Mouse (Mus musculus) liver, embryonic 12.5 days (tissue): ENCODE measurements around the gene Ptpra. TPM values are rescaled to one million over a fixed set of nuclear protein-coding genes. Genes with fewer than 3 reads are reported as not detected.
A peak's percentile ranks its signal among the peaks of the same experiment; 100 is the strongest.
"Not testable (repeated sequence)": the region's sequence is repeated elsewhere in the genome, so short reads cannot be mapped to it uniquely, and the experiment has no call there.

Source experiments
- ATAC-seq: fragments of 200-750 bp; cut with Nextera tagmentation; 2 replicates; pipeline ENCODE4 v1.8.0; 2017; ENCODE audit warnings: moderate number of reproducible peaks, mild to moderate bottlenecking, moderate library complexity
- H3K27ac ChIP-seq: fragments of 300-500 bp; sonication (generic); 2 replicates; pipeline ENCODE4 v1.5.1; 2016; ENCODE audit warnings: mild to moderate bottlenecking
- H3K27me3 ChIP-seq: fragments of 300-500 bp; sonication (generic); replicated peaks from 2 replicates; pipeline ENCODE4 v1.6.1; 2016; ENCODE audit warnings: mild to moderate bottlenecking, moderate library complexity
- H3K36me3 ChIP-seq: fragments of 300-500 bp; sonication (generic); 2 replicates; pipeline ENCODE4 v1.6.1; 2016; ENCODE audit warnings: mild to moderate bottlenecking, moderate library complexity
- H3K4me1 ChIP-seq: fragments of 300-500 bp; sonication (generic); 2 replicates; pipeline ENCODE4 v1.6.1; 2016
- H3K4me2 ChIP-seq: fragments of 300-500 bp; sonication (generic); 2 replicates; pipeline ENCODE4 v1.6.1; 2016; ENCODE audit warnings: mild to moderate bottlenecking, moderate library complexity
- H3K4me3 ChIP-seq: fragments of 300-500 bp; sonication (generic); 2 replicates; pipeline ENCODE4 v1.5.1; 2016; ENCODE audit warnings: mild to moderate bottlenecking, moderate library complexity
- H3K9ac ChIP-seq: fragments of 300-500 bp; sonication (generic); 2 replicates; pipeline ENCODE4 v1.6.1; 2016; ENCODE audit warnings: mild to moderate bottlenecking, moderate library complexity
- H3K9me3 ChIP-seq: fragments of 300-500 bp; sonication (generic); replicated peaks from 2 replicates; pipeline ENCODE4 v1.6.1; 2016; ENCODE audit warnings: mild to moderate bottlenecking, moderate library complexity
- WGBS: fragments of 180-500 bp; shearing (Covaris S2); methylation state at CpG from one replicate; pipeline ENCODE4 v1.1.7; 2016; ENCODE audit not compliant: insufficient replicate concordance; 5-methylcytosine and 5-hydroxymethylcytosine counted together
- polyA plus RNA-seq: library from polyadenylated mRNA; unstranded; fragments of >200 nt; fragmentation: Nextera tagmentation; extraction: Ambion mirVana; gene quantifications from 2 replicates; pipeline ENCODE4 v1.2.1, GENCODE M21; 2016

Gene Ptpra
- polyA plus RNA-seq, 1 experiment from 2014 or later: 51.3 TPM

DNA sequence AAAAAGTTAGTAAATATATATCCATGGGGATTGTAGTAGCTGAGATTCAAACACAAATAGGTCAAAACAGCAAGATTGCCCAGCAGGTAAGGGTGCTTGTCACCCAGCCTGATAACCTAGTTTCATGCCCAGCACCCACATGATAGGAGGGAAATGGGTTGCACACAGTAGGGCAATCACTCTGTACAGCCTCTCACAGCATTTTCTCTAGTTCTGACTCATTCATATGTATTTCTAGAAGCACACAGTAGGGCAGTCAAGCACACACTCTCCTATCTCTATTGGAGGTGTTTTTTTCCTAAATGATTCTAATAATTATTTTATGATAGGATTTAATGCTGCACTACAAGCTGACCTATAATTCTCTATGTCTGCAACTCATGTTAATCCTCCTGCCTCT, 119.8 kb downstream of the Ptpra start:
- Histone ChIP-seq H3K4me2 (no peak overlapping the region), H3K4me1 (peaks cover 3% of the 10 kb centered on the region), H3K36me3 (peaks cover 23% of the 10 kb centered on the region), H3K9ac (no peak overlapping the region), H3K27ac (no peak overlapping the region), H3K4me3 (no peak overlapping the region), H3K9me3 (no peaks in the 10 kb centered on the region), H3K27me3 (peaks cover 24% of the 10 kb centered on the region)
- ATAC-seq: no peak

DNA sequence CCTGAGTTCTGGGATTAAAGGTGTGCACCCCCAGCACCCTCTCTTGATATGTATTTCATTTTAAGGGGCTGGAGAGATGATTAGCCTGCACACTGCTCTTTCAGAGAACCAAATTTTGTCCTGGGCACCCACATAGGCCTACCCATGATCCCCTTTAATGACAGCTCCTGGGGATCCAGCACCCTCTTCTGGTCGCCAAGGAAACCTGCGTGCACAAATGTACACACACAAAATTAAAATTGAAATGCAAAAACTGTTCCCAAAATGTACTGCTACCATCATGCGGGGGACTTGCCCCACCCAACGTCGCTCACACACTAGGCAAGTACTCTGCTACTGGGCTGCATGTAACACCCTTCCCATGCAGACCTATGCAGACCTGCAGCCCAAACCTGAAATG, 124.9 kb downstream of the Ptpra start:
- 68% methylated on average over 5 of the region's 5 CpGs for WGBS
- peaks cover 75% of the 10 kb centered on the region for H3K27me3 ChIP-seq
- H3K4me2 ChIP-seq: no peak overlapping the region
- peaks cover 16% of the 10 kb centered on the region for H3K4me1 ChIP-seq
- no peaks in the 10 kb centered on the region for H3K36me3 ChIP-seq
- H3K9me3 ChIP-seq: no peaks in the 10 kb centered on the region
- H3K9ac ChIP-seq: no peak overlapping the region
- no peak overlapping the region for H3K27ac ChIP-seq
- no peak overlapping the region for H3K4me3 ChIP-seq
- no peak for ATAC-seq

DNA sequence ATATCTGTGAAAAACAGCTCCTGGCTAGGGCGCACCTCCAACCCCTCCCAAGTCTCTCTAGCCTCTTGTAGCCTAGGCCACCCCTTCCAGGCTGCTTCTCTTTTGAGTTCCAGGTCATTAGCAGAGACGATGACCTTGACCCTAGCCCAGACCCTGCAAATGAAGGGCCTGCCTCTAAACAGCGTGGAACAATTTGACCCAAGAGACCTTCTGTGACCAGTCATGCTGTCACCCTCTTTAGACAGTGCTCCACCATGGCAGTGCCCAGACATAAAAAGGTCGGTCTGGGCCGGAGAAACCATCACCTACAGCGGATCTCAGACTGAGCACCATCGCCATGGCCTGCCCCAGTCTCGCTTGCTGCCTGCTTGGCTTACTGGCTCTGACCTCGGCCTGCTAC, 125.8 kb downstream of the Ptpra start, which contains the start of gene Oxt:
TSS of gene Oxt (plus strand) at position 301 of the 400 bp plus-strand sequence.
- Histone ChIP-seq H3K4me1 (peaks cover 21% of the 10 kb centered on the region), H3K27ac (no peak within 1 kb of the TSS), H3K9me3 (no peaks in the 10 kb centered on the region), H3K36me3 (no peaks in the 10 kb centered on the region), H3K4me3 (peak within 1 kb of the TSS; percentile 24), H3K9ac (no peak within 1 kb of the TSS), H3K27me3 (peaks cover 84% of the 10 kb centered on the region), H3K4me2 (peak within 1 kb of the TSS; percentile 40)
- ATAC-seq: no peak
- 56% methylated on average over 9 of the region's 9 CpGs for WGBS

DNA sequence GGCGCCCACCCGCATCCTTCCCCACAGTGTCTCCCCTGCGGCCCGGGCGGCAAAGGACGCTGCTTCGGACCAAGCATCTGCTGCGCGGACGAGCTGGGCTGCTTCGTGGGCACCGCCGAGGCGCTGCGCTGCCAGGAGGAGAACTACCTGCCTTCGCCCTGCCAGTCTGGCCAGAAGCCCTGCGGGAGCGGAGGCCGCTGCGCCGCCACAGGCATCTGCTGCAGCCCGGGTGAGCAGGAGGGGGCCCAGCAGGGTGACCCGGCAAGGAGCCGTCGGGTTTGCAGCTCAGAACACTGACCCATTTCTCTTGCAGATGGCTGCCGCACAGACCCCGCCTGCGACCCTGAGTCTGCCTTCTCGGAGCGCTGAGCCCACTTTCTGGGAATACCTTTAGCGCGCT, 126.5 kb downstream of the Ptpra start:
- Histone ChIP-seq H3K4me1 (peaks cover 25% of the 10 kb centered on the region), H3K4me2 (peak overlapping the region; percentile 40), H3K27me3 (peaks cover 91% of the 10 kb centered on the region), H3K4me3 (peak overlapping the region; percentile 24)
- WGBS: 8% methylated on average over 32 of the region's 32 CpGs
- not testable (repeated sequence) for ATAC-seq, H3K9ac ChIP-seq, H3K9me3 ChIP-seq, H3K36me3 ChIP-seq, H3K27ac ChIP-seq

DNA sequence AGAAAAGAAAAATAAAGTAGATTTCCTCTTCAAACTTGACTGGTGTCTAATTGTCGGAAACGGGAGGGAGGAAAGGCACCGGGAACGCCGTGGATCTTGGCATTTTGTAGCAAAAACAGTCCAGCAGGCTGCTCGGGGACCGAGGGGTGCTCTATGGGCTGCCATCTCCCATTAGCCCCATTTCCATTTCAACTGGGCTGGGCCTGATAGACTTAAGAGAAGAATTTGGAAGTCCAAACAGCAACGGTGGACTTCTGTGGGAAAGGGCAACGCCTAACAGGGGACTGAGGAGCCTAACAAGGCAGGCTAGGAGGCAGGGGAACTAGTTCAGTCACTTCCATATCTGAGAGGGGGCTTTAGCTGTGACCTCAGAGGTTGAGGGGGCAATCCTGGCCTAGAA, 126.9 kb downstream of the Ptpra start:
- Histone ChIP-seq H3K4me2 (peak overlapping the region; percentile 39; the same call in 1 of the 2 replicates), H3K4me1 (peaks cover 25% of the 10 kb centered on the region), H3K27ac (no peak overlapping the region), H3K9ac (no peak overlapping the region), H3K9me3 (no peaks in the 10 kb centered on the region), H3K36me3 (no peaks in the 10 kb centered on the region), H3K4me3 (no peak overlapping the region), H3K27me3 (peaks cover 95% of the 10 kb centered on the region)
- no peak for ATAC-seq
- 13% methylated on average over 9 of the region's 9 CpGs for WGBS

DNA sequence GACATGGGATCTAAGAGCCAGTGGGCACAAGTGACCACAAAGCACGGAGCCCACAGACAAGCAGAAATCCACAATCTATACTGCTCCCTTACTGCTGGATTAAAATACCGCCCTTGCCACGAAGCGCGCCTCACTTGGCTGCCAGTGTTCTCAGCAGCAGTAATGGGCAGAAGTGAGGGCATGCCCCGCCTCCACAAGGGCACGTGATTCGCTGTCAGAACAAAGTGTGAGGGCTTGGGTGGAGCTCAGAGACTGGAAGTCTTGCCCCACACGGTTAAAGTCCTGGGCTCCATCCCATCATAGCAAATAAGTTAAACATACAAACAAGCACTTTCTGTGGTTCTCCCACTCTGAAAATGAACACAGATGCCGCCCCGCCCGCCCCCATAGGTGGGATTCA, 127.6 kb downstream of the Ptpra start:
- peak; percentile 52 for ATAC-seq
- Histone ChIP-seq H3K4me2 (peak overlapping the region; percentile 39), H3K9me3 (no peaks in the 10 kb centered on the region), H3K4me3 (peak overlapping the region; percentile 16), H3K36me3 (no peaks in the 10 kb centered on the region), H3K4me1 (peaks cover 25% of the 10 kb centered on the region), H3K9ac (no peak overlapping the region), H3K27me3 (peaks cover 98% of the 10 kb centered on the region), H3K27ac (no peak overlapping the region)
- 4% methylated on average over 12 of the region's 12 CpGs for WGBS

DNA sequence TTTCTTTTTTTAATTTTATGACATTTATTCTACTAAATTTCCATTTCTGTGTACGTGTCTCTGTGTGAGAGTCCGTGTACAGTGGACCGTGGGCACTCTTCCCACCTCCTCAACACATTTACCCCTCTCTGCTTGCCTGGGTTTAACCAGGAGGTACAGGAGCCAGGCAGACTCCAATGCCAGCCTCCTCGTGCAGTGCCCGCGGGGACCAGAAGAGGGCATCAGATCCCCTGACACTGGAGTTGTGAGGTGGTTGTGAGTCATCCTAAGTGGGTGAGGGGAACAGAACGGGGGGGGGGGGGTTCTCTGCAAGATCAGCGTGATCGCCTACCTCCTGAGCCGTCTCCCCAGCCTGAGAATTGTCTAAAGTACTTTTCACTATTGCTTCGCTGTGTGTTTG, 128.1 kb downstream of the Ptpra start:
- H3K4me2 ChIP-seq: no peak overlapping the region
- 9% methylated on average over 11 of the region's 11 CpGs for WGBS
- H3K4me3 ChIP-seq: no peak overlapping the region
- H3K9ac ChIP-seq: no peak overlapping the region
- H3K27ac ChIP-seq: no peak overlapping the region
- H3K4me1 ChIP-seq: peaks cover 25% of the 10 kb centered on the region
- no peak for ATAC-seq
- peaks cover 99% of the 10 kb centered on the region for H3K27me3 ChIP-seq
- no peaks in the 10 kb centered on the region for H3K36me3 ChIP-seq
- H3K9me3 ChIP-seq: no peaks in the 10 kb centered on the region

DNA sequence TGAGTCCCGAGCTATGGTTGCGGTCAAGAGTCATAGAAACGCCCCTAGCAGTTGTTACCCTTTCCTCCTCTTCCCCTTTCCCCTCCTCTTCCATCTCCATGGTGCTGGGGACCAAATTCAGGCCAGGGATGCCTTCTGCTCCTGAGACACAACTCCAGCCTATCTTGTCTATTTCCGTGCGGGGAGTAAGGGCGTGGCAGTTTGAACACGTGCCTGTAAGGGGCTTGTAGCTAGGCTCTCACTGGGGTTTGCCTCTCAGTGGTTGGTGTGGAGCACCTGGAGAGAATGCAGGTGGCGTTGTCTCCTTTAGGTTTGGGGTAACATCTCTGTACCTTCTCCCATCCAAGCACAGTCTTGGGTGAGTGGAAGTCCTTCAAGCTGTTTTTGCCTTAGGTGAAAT, 129.7 kb downstream of the Ptpra start:
- Histone ChIP-seq H3K36me3 (no peaks in the 10 kb centered on the region), H3K4me1 (peaks cover 25% of the 10 kb centered on the region), H3K27me3 (peaks cover 100% of the 10 kb centered on the region), H3K9ac (no peak overlapping the region), H3K27ac (no peak overlapping the region), H3K4me3 (no peak overlapping the region), H3K9me3 (no peaks in the 10 kb centered on the region), H3K4me2 (no peak overlapping the region)
- WGBS: 8% methylated on average over 8 of the region's 8 CpGs
- no peak for ATAC-seq

DNA sequence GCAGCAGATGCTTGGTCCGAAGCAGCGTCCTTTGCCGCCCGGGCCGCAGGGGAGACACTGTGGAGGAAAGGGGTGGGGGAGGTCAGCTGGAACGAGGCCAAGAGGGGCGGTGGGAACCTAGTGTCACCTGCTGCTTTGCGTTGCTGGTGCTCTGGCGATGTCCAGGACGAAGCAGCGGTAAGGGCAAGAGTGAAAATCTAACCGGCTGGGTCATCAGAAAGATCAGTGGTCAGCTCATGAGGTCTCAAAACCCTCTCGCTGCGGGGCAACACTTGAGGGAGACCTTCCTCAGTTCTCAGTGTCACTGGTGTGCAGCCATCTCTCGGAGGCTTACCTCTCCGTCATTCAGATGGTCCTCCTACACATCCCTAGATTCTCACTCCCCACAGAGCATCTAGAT, 131.1 kb downstream of the Ptpra start:
- Histone ChIP-seq H3K36me3 (no peaks in the 10 kb centered on the region), H3K27me3 (peaks cover 97% of the 10 kb centered on the region), H3K9me3 (no peaks in the 10 kb centered on the region), H3K9ac (no peak overlapping the region), H3K4me3 (peak overlapping the region; percentile 25; the same call in 1 of the 2 replicates), H3K4me1 (peaks cover 25% of the 10 kb centered on the region), H3K4me2 (peak overlapping the region; percentile 47), H3K27ac (no peak overlapping the region)
- ATAC-seq: no peak
- WGBS: 12% methylated on average over 16 of the region's 16 CpGs

DNA sequence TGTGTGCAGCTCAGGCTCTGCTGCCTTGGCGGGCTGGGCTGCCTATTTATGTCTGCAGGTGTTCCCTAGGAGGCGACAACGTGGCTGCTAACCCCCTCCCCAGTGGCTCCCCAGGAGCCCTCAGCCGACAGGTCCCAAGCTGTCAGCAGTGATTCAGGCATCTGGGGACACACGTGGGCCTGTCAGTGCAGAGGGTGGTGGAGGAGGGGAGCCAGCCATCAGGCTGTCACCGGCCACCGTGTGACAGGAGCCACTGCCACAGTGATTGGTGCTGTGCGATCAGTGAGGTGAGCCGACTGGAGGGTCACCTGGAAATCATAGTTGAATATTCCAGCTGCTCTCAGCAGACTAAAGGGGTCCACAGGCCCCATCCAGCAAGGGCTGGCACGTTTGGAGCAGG, 132.5 kb downstream of the Ptpra start, which contains the start of gene Avp:
TSS of gene Avp (minus strand) at position 3 of the 400 bp plus-strand sequence.
- peaks cover 13% of the 10 kb centered on the region for H3K4me1 ChIP-seq
- no peak within 1 kb of the TSS for H3K27ac ChIP-seq
- no peak within 1 kb of the TSS for H3K9ac ChIP-seq
- H3K27me3 ChIP-seq: peaks cover 83% of the 10 kb centered on the region
- no peak for ATAC-seq
- WGBS: 38% methylated on average over 10 of the region's 10 CpGs
- no peak within 1 kb of the TSS for H3K4me3 ChIP-seq
- no peak within 1 kb of the TSS for H3K4me2 ChIP-seq
- H3K36me3 ChIP-seq: no peaks in the 10 kb centered on the region
- H3K9me3 ChIP-seq: no peaks in the 10 kb centered on the region

DNA sequence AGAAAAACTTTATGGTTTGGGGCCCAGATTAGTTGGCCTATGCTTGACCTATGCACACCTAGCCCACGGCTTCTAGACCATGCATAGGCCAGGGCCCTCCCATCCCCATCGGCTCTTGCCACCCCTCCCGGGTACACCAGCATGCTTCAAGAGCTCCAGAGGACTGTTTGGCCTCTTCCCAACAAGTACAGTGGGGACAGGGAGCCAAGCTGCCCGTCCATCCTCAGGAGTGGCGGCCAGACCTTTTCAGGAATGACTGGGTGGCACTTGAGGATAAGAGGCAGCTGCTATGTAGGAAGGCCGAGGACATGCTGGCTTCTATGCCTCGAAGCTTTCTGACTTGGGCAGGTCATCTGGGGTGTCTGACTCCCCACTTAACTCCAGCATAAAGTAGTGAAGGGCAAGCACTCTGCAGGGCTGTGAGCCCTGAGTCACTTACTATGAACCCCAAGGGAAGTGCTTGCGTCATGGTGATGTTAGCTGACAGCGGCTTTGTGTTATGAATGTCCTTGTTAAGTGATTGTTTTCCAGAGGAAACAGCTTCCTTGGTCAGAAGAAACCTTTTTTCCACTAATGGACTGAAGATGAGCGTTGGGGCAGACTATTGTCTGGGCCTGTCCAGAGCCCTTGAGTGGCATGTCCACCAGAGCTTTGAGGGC, 134.0 kb downstream of the Ptpra start:
- 62% methylated on average over 10 of the region's 10 CpGs for WGBS
- H3K27me3 ChIP-seq: peaks cover 69% of the 10 kb centered on the region

DNA sequence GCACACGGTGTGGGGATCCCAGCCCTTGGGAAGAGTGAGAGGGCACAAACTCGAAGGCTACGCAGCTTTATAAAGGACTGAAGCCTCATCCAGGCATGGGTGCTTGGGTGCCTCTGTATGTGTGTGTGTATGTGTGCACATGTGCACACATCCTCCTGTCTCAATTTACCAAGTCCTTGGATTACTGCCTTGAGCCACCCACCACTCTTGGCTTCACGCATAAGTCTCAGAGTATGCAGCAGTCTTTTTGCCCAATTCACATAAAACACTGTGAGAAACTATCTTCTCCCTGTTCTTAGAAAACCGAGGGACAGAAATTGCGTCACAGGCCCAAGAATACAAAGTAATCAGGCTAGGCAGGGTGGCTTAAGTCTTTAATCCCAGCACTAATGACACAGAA, 135.9 kb downstream of the Ptpra start:
- H3K27ac ChIP-seq: no peak overlapping the region
- ATAC-seq: no peak
- 0 out of 2 replicates have a peak, but pooled peaks cover 2% of the 10 kb centered on the region for H3K4me1 ChIP-seq
- H3K36me3 ChIP-seq: peaks cover 4% of the 10 kb centered on the region
- H3K4me2 ChIP-seq: no peak overlapping the region
- H3K9me3 ChIP-seq: no peaks in the 10 kb centered on the region
- no peak overlapping the region for H3K4me3 ChIP-seq
- H3K9ac ChIP-seq: no peak overlapping the region
- WGBS: 60% methylated on average over 6 of the region's 6 CpGs
- peaks cover 49% of the 10 kb centered on the region for H3K27me3 ChIP-seq

More for the DNA sequence above, 134.0 kb downstream of the Ptpra start:
- no peak for ATAC-seq
- peaks cover 9% of the 10 kb centered on the region; the same call in 1 of the 2 replicates for H3K4me1 ChIP-seq
- H3K4me2 ChIP-seq: no peak overlapping the region
- no peak overlapping the region for H3K4me3 ChIP-seq
- no peak overlapping the region for H3K27ac ChIP-seq
- no peaks in the 10 kb centered on the region for H3K36me3 ChIP-seq
- H3K9ac ChIP-seq: no peak overlapping the region
- no peaks in the 10 kb centered on the region for H3K9me3 ChIP-seq

DNA sequence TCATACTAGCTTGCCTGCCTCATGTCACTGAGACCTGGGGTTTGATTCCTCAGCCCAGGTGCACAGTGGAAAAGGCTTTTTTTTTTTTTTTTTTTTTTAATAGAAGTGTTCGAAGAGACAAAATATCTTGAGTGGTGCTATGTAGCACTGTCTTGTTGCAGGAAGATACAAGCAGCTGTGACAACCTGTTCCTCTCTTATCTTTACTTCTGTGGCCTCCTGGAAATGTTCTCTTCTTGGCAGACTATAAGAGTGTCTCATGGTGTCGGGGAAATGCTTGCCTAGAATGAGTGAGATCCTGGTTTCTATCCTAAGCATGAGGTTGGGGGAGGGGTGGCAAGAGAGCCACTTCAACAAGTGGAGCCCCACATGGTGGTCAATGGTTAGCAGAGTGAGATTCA, 138.3 kb downstream of the Ptpra start:
- H3K4me1 ChIP-seq: no peaks in the 10 kb centered on the region
- H3K36me3 ChIP-seq: peaks cover 20% of the 10 kb centered on the region
- no peak overlapping the region for H3K4me3 ChIP-seq
- H3K4me2 ChIP-seq: no peak overlapping the region
- H3K9ac ChIP-seq: no peak overlapping the region
- no peaks in the 10 kb centered on the region for H3K9me3 ChIP-seq
- no peak overlapping the region for H3K27ac ChIP-seq
- H3K27me3 ChIP-seq: peaks cover 25% of the 10 kb centered on the region
- 39% methylated on average over 2 of the region's 2 CpGs for WGBS
- ATAC-seq: no peak
